Mouse (Mus musculus): ENCODE measurements at regions not wholly inside any gene's neighbourhood (a gene's known extent, or its start where the extent isn't known, plus 50 kb on each side); places are given as distances from the start of the nearest gene placed in this dataset.

GRCm38 (mm10) chr4:80691774-80692485, 142.0 kb upstream of the Tyrp1 start:
- no peak for DNase-seq (ENCODE audit: low spot score)

- no peak for DNase-seq (ENCODE audit: low spot score)
Observed at GRCm38 (mm10) chr4:80712698-80713097, 121.2 kb upstream of the Tyrp1 start.

GRCm38 (mm10) chr4:80744975-80745734, 88.8 kb upstream of the Tyrp1 start:
- no peak for DNase-seq (ENCODE audit: low spot score)

GRCm38 (mm10) chr4:80752259-80752658, 81.7 kb upstream of the Tyrp1 start:
- no peak for DNase-seq (ENCODE audit: low spot score)

GRCm38 (mm10) chr4:80756114-80756513, 77.8 kb upstream of the Tyrp1 start:
- DNase-seq (ENCODE audit: low spot score), result no peak

GRCm38 (mm10) chr4:80764024-80764423, 69.9 kb upstream of the Tyrp1 start:
- DNase-seq (ENCODE audit: low spot score), result no peak

GRCm38 (mm10) chr4:80765781-80766180, 68.1 kb upstream of the Tyrp1 start:
- DNase-seq (ENCODE audit: low spot score), result peak; percentile 38

GRCm38 (mm10) chr4:80767447-80767846, 66.5 kb upstream of the Tyrp1 start:
- no peak for DNase-seq (ENCODE audit: low spot score)

Measured in ovary, postnatal 14 days (tissue).